Mouse (Mus musculus): Measurements from ENCODE around the gene Itgb4. TPM values are rescaled to one million over a fixed set of nuclear protein-coding genes. Genes with fewer than 3 reads are reported as not detected.
"Not testable (repeated sequence)": the region's sequence is repeated elsewhere in the genome, so short reads cannot be mapped to it uniquely, and the experiment has no call there.

Gene Itgb4
- polyA plus RNA-seq, 1 experiment, result 2.1 TPM

DNA sequence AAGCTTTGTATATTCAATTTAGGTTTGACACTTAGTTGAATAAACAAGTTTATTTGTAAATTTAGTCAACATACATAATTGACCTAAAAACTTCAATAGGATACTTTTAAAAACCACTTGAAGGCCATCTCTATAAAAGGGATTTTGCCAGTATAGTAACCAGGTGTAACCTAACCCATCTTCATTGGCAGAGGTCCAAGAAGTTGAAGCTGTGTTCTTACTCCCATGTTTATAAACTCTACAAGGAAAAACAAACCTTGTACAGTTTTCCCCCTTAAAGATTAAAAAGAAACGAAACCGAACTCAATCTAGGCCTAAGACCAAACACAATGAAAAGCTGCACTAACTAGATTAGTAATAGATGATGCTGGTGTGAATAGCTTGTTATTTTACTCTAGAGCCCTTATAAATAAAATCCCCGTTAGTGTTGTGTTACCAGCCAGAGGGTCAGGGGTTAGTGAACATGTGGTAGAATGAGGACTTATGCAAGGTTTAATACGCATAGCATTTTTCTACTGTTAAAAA is 47.8 kb downstream of the Itgb4 start:
- DNase-seq (ENCODE audit: low read depth), result no peak
- no peak for TF ChIP-seq CTCF (IDR thresholded peaks at IDR 0.05; ENCODE audit: borderline replicate concordance, extremely low read depth, insufficient read depth, insufficient read length)
- no peak for TF ChIP-seq POLR2A (IDR thresholded peaks at IDR 0.05; ENCODE audit: borderline replicate concordance, extremely low read depth, insufficient read depth, insufficient read length, poor library complexity, severe bottlenecking)

DNA sequence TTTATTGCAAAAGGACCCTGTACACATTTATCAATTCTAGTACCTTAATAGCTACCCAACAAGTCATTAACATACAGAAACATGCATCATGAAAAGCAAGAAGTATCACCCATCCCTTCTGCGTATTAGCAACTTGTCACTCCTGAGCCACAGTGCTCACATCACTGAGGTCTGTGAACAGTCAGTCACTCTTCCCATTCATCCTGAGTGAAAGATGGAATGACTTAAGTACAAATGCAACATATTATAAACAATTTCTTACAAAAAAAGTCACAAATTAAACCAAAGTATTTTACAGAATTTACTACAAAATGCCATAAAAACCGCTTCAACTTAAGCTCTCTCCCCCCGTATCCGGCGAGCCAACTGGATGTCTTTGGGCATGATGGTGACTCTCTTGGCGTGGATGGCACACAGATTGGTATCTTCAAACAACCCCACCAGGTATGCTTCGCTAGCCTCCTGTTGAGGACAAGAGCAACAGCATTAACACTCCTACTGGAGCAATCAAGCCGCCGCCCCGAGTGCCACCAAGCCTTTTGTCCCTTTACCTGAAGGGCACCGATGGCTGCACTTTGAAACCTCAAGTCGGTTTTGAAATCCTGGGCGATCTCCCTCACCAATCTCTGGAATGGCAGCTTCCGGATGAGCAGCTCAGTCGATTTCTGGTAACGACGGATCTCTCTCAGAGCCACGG is 48.7 kb downstream of the Itgb4 start:
- DNase-seq (ENCODE audit: low read depth), result not testable (repeated sequence)

DNA sequence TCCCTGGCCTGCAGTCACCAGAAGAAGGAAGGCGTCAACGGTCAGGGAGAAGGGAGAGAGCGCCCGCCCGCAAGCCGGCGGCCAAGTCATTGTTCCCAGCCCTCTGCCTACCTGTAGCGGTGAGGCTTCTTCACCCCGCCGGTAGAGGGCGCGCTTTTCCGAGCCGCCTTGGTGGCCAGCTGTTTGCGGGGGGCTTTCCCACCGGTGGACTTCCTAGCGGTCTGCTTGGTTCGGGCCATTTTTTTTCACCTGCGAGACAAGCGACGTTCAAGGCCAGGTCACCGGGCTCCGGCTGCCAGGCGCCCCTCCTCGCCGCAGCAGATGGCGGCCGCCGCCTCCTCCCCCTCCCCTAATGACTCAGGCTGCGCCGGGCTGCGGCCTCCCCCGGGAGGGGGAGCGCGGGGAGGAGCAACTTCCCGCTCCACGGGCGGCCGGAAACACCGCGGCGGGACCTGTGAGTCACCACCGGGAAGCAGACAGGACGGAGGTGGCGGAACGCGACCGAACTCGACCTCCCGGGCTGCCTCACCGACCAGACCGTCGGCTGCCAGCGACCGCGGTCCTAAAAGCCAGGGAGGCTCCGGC is 49.4 kb downstream of the Itgb4 start:
- peak; percentile 84 for DNase-seq (ENCODE audit: low read depth)
- TF ChIP-seq POLR2A (IDR thresholded peaks at IDR 0.05; ENCODE audit: borderline replicate concordance, extremely low read depth, insufficient read depth, insufficient read length, poor library complexity, severe bottlenecking), result no peak; the same call in 1 of the 2 replicates
- TF ChIP-seq CTCF (IDR thresholded peaks at IDR 0.05; ENCODE audit: borderline replicate concordance, extremely low read depth, insufficient read depth, insufficient read length), result peak; percentile 71

DNA sequence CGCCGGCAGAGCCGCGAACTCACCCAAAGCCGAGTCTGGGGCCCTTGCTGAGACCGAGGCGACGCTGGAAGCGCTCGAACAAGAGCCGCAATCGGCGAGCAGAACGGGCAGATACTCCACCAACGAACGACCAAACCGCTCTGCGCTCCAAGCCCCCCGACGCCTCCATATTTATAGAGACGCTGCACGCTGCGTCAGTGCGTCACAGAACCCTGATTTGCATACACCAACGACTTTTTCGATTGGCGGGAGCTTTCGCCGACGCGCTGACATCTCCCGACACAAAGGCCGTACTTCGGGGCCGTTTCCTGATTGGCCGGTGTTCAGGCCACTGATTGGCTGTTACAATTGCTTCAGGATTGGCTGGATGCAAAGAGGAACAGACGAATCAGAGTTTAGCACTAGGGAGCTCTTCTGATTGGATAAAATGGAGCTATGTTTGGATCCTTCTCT is 49.9 kb downstream of the Itgb4 start:
- DNase-seq (ENCODE audit: low read depth), result peak; percentile 100
- no peak for TF ChIP-seq CTCF (IDR thresholded peaks at IDR 0.05; ENCODE audit: borderline replicate concordance, extremely low read depth, insufficient read depth, insufficient read length)
- TF ChIP-seq POLR2A (IDR thresholded peaks at IDR 0.05; ENCODE audit: borderline replicate concordance, extremely low read depth, insufficient read depth, insufficient read length, poor library complexity, severe bottlenecking), result peak; percentile 99; the same call in 1 of the 2 replicates

DNA sequence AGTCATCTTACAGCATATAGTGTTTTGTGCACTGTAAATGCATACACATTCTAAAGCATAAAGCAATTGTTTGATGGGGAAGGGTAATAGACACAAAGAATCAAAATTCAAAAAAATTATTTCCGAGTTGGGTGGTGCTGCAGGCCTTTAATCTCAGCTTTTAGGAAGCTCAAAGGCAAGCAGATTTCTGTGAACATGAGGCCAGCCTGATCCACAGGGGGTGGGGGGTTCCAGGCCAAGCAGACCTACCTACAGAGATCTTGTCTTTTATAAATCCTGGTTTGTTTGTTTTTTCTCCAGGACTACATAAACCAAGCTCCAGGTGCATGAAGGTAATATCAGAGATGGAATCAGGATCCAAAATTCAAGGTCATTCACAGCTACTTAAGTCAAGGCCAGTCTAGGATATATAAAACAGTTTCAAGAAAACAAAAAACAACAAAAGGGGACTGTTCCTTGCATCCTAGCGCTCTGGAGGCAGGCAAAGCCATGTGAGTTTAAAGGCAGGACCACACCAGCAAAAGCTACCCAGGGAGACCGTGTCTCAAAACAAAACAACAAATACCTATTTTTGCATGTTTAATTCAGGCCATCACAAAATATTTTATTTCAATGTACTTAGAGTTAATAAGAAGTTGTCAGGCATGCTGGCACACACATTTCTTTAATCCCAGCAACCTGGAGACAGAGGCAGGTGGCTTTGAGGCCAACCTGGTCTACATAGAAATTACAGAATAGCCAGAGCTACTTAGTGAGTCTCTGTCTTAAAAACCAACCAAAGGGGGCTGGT is 50.7 kb downstream of the Itgb4 start:
- TF ChIP-seq CTCF (IDR thresholded peaks at IDR 0.05; ENCODE audit: borderline replicate concordance, extremely low read depth, insufficient read depth, insufficient read length) (no peak), POLR2A (IDR thresholded peaks at IDR 0.05; ENCODE audit: borderline replicate concordance, extremely low read depth, insufficient read depth, insufficient read length, poor library complexity, severe bottlenecking) (no peak)
- DNase-seq (ENCODE audit: low read depth), result no peak

DNA sequence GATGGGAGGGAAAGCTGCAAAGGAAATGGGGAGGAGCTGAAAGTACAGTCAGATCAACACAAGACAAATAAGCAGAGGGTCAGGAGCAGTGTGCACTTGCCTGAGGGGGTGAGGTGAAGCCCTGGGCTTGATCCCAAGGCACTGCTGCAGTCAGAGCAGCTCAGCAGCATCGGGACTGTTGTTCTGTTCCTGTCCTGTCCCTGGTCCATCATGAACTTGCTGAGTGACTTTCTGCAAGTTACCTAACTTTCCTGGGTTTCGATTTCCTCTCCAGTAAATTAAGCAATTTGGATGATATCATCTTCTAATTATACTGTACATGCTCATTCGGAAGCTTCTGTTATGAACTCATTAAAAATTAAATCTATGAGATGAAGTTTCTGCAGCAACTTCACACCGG is 53.2 kb downstream of the Itgb4 start, which contains the start of gene H3f3b:
TSS of gene H3f3b (minus strand) at position 207 of the 400 bp plus-strand sequence.
- no peak for TF ChIP-seq POLR2A (IDR thresholded peaks at IDR 0.05; ENCODE audit: borderline replicate concordance, extremely low read depth, insufficient read depth, insufficient read length, poor library complexity, severe bottlenecking)
- no peak for TF ChIP-seq CTCF (IDR thresholded peaks at IDR 0.05; ENCODE audit: borderline replicate concordance, extremely low read depth, insufficient read depth, insufficient read length)

DNA sequence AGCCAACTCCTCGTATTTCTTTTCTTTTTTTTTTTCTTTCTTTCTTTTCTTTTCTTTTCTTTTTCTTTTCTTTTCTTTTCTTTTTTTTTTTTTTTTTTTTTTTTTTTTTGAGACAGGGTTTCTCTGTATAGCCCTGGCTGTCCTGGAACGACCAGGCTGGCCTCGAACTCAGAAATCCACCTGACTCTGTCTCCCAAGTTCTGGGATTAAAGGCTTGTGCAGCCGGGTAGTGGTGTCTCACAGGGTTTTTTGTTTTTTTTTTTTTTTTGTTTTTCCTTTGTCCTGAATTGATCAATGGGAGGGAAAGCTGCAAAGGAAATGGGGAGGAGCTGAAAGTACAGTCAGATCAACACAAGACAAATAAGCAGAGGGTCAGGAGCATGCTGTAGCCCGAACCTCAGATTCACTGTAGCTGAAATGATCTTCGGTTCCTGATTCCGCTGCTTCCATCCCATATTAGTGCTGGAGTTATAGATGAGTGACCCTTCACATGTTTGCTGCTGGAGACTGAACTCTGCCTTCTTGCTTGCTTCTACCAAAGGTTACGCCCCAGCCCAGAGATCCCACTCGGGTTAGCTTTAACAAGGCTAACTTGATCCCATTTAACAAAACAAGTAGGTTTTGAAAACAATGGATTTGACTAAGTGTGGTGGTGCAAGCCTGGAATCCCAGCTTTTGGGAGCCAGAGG is 53.8 kb downstream of the Itgb4 start:
- TF ChIP-seq CTCF (IDR thresholded peaks at IDR 0.05; ENCODE audit: borderline replicate concordance, extremely low read depth, insufficient read depth, insufficient read length), result no peak
- TF ChIP-seq POLR2A (IDR thresholded peaks at IDR 0.05; ENCODE audit: borderline replicate concordance, extremely low read depth, insufficient read depth, insufficient read length, poor library complexity, severe bottlenecking), result no peak

More for the DNA sequence above, 53.2 kb downstream of the Itgb4 start, which contains the start of gene H3f3b:
- DNase-seq (ENCODE audit: low read depth), result no peak

DNA sequence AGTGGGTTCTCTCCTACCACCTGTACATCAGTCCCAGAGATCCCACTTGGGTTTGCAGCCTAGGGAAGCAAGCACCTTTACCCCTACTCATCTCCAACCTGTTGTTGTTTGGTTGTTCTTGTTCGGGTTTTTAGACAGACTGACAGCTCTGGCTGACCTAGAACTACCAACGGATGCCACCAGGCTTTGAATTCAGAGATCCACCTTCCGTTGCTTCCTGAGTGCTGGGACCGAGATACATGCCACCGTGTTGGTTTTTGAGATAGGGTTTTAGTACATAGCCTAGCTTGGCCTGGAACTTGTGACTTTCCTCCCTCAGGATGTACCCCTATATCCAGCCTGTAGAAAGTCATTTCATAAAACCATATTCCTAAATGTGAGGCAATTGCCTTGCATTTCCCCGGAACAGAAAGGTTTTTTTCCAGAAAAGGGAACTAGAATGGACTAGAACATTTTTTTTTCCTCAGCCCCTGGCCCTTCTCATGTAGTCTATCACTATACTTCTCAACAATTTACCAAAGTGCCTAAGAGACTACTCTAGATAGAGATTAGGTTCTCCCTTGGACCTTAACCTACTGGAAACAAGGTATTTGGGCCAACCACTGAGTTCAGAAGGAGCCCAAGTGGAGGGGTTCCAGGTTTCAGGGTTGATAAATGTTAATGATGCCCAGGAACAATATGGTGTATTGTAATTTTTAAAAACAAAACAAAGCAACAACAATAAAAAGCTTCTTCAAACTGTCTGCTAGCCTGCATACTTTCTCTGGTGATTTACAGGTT is 54.8 kb downstream of the Itgb4 start:
- DNase-seq (ENCODE audit: low read depth), result no peak
- no peak for TF ChIP-seq POLR2A (IDR thresholded peaks at IDR 0.05; ENCODE audit: borderline replicate concordance, extremely low read depth, insufficient read depth, insufficient read length, poor library complexity, severe bottlenecking)
- TF ChIP-seq CTCF (IDR thresholded peaks at IDR 0.05; ENCODE audit: borderline replicate concordance, extremely low read depth, insufficient read depth, insufficient read length), result no peak

More for the DNA sequence above, 53.8 kb downstream of the Itgb4 start:
- DNase-seq (ENCODE audit: low read depth), result no peak

DNA sequence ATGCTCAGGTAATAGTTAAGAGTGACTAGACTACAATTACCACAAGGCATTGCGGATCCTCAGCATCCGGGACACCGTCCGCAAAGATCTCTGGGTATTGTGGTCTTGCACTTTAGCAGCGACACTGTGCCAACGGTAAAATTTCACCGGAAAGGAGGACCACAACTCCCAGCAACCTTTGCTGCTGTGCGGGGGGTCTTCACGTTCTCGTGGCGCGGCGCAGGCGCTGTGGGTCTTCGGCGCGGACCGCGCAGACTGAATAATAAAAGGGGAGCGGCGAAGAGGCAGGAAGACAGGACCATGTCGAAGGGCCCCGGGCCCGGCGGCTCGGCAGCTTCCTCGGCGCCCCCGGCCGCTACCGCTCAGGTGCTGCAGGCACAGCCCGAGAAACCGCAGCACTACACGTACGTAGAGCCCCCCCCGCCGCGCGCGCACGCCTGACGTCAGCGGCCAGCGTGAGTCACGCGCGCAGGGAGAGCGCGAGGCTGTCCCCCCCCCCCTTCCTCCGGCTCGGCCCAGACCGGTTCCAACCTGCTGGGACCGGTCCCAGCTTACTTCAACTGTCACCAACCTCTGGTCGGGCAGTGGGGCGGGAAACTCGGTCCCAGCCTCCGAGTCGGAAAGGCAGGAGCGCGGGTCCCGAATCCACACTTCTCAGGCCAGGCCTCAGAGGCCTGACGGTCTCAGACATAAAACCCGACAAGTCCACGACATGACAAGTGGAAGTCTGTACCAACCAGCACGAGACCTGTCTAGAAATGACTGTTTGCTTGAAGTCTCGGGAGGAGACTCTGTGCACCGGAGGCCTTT is 55.8 kb downstream of the Itgb4 start, which contains the start of gene Unk:
TSS of gene Unk (plus strand) at position 235 of the 810 bp plus-strand sequence.
- no peak for TF ChIP-seq CTCF (IDR thresholded peaks at IDR 0.05; ENCODE audit: borderline replicate concordance, extremely low read depth, insufficient read depth, insufficient read length)
- no peak; the same call in 1 of the 2 replicates for TF ChIP-seq POLR2A (IDR thresholded peaks at IDR 0.05; ENCODE audit: borderline replicate concordance, extremely low read depth, insufficient read depth, insufficient read length, poor library complexity, severe bottlenecking)

More for the DNA sequence above, 55.8 kb downstream of the Itgb4 start, which contains the start of gene Unk:
- DNase-seq (ENCODE audit: low read depth), result peak; percentile 100
